Mouse (Mus musculus) small intestine, adult 2 months (tissue): ENCODE data around the gene Plrg1. TPM values are rescaled to one million over a fixed set of nuclear protein-coding genes. Genes with fewer than 3 reads are reported as not detected.

Experiments
- H3K27ac ChIP-seq: fragments of 200-500 bp; 2 replicates; pipeline ENCODE4 v1.5.1; 2012; ENCODE audit warnings: low read depth, low read length, control low read depth, inconsistent platforms; ENCODE audit not compliant: insufficient read depth
- H3K27me3 ChIP-seq: fragments of 200-500 bp; 2 replicates; pipeline ENCODE4 v1.6.1; 2012; ENCODE audit warnings: mild to moderate bottlenecking, moderate library complexity, low read length, inconsistent platforms; ENCODE audit not compliant: control insufficient read depth, insufficient read depth
- H3K36me3 ChIP-seq: fragments of 200-500 bp; 2 replicates; pipeline ENCODE4 v1.6.1; 2012; ENCODE audit warnings: mild to moderate bottlenecking, low read length, control low read depth, inconsistent platforms; ENCODE audit not compliant: control insufficient read depth, insufficient read depth
- H3K4me1 ChIP-seq: fragments of 200-500 bp; 2 replicates; pipeline ENCODE4 v1.6.1; 2012; ENCODE audit warnings: low read length, inconsistent platforms, mixed read lengths; ENCODE audit not compliant: control insufficient read depth, insufficient read depth, insufficient read length
- H3K4me3 ChIP-seq: fragments of 200-500 bp; 2 replicates; pipeline ENCODE4 v1.5.1; 2012; ENCODE audit warnings: low read depth, mild to moderate bottlenecking, control low read depth, inconsistent platforms, low read length, moderate library complexity
- CTCF ChIP-seq: fragments of 200-500 bp; IDR thresholded peaks from 2 replicates; pipeline ENCODE4 v1.5.1; 2012; ENCODE audit warnings: low read depth, mild to moderate bottlenecking, control low read depth, inconsistent platforms, low read length, moderate library complexity, mixed read lengths; ENCODE audit not compliant: insufficient replicate concordance, insufficient read length; ENCODE audit errors: extremely low read depth
- POLR2A ChIP-seq: fragments of 200-500 bp; IDR thresholded peaks from 2 replicates; pipeline ENCODE4 v1.6.1; 2012; ENCODE audit warnings: low read depth, mild to moderate bottlenecking, control low read depth, inconsistent platforms, low read length, moderate library complexity
- WGBS: fragments of 180-500 bp; shearing (Covaris S2); methylation state at CpG from one replicate; pipeline ENCODE4 v1.1.7; 2018; 5-methylcytosine and 5-hydroxymethylcytosine counted together
- polyA plus RNA-seq: library from polyadenylated mRNA; depleted of rRNA; stranded (reverse); fragments of >200 nt; gene quantifications from 2 replicates; pipeline ENCODE4 v1.2.3, GENCODE M21; 2012

Gene Plrg1
- polyA plus RNA-seq, 1 experiment, result 18.6 TPM

DNA sequence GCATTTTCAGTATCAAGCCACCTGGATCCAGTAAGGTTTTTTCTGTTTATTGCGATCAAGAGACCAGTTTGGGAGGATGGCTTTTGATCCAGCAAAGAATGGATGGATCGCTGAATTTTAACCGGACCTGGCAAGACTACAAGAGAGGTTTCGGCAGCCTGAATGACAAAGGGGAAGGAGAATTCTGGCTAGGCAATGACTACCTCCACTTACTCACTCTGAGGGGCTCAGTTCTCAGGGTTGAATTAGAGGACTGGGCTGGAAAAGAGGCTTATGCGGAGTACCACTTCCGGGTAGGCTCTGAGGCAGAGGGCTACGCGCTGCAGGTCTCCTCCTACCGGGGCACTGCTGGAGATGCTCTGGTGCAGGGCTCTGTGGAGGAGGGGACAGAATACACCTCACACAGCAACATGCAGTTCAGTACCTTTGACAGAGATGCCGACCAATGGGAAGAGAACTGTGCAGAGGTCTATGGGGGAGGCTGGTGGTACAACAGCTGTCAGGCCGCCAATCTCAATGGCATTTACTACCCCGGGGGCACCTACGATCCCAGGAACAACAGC lies 22.5 kb upstream of the Plrg1 start:
- 68% methylated on average over 13 of the region's 13 CpGs for WGBS
- no peaks in the 10 kb centered on the region for H3K36me3 ChIP-seq
- H3K4me1 ChIP-seq, result no peaks in the 10 kb centered on the region
- no peak for TF ChIP-seq POLR2A
- TF ChIP-seq CTCF, result no peak
- H3K27me3 ChIP-seq, result no peaks in the 10 kb centered on the region
- H3K4me3 ChIP-seq, result no peak overlapping the region
- H3K27ac ChIP-seq, result no peak overlapping the region

DNA sequence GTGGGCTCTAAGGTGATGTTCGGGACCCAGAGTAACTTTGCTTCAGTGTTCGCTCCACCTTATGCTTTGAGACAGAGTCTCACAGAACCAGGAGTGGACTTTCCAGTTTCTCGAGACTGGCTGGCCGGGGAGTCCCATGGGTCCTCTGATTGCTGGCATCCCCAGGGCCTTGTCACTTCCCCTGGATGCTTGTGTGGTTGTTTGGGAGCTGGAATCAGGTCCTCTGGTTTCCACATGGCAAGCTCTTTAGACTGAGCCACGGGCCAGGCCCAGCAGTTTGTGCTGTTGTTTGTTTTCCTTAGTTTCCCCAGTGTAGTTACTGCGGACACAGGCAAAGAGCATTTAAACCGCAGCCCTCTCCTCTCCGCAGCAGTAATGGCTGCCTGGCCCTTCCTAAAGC lies 21.5 kb upstream of the Plrg1 start:
- H3K4me3 ChIP-seq, result no peak overlapping the region
- H3K27ac ChIP-seq, result no peak overlapping the region
- TF ChIP-seq POLR2A (no peak), CTCF (no peak)
- WGBS, result 79% methylated on average over 8 of the region's 8 CpGs
- no peaks in the 10 kb centered on the region for H3K4me1 ChIP-seq
- no peaks in the 10 kb centered on the region for H3K36me3 ChIP-seq
- no peaks in the 10 kb centered on the region for H3K27me3 ChIP-seq

- Histone ChIP-seq H3K36me3 (no peaks in the 10 kb centered on the region), H3K4me1 (no peaks in the 10 kb centered on the region), H3K4me3 (no peak overlapping the region), H3K27me3 (no peaks in the 10 kb centered on the region; the same call in 1 of the 2 replicates), H3K27ac (no peak overlapping the region)
- no peak for TF ChIP-seq POLR2A
- TF ChIP-seq CTCF, result no peak
- WGBS, result 62% methylated on average over 2 of the region's 2 CpGs
Measured at GRCm38 (mm10) chr3:83038865-83039264, 16.5 kb upstream of the Plrg1 start.

- WGBS, result 42% methylated on average over 4 of the region's 4 CpGs
- Histone ChIP-seq H3K4me1 (no peaks in the 10 kb centered on the region), H3K36me3 (no peaks in the 10 kb centered on the region), H3K27ac (no peak overlapping the region), H3K27me3 (no peaks in the 10 kb centered on the region; the same call in 1 of the 2 replicates), H3K4me3 (no peak overlapping the region)
- TF ChIP-seq CTCF (no peak), POLR2A (no peak)
Measured at GRCm38 (mm10) chr3:83039666-83040065, 15.7 kb upstream of the Plrg1 start.

DNA sequence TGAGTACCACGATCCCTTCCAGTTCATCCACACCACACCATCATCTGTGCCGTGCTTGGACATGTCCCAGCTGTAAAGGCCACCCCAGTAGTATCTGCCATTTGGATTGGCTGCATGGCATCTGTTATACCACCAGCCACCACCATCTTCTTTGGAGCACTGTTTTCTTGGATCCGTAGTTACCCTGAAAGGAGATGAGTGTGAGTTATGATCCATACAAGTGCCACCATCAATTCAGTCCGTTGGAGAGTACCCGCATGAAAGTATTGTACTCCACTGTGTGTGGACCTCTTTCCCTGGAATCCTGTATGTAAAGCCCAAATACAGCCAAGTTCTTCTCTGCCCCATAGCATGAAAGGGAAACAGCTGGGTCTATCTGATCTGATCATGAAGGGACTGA lies 12.9 kb upstream of the Plrg1 start:
- Histone ChIP-seq H3K36me3 (no peaks in the 10 kb centered on the region), H3K27ac (no peak overlapping the region), H3K4me3 (no peak overlapping the region), H3K4me1 (no peaks in the 10 kb centered on the region), H3K27me3 (no peaks in the 10 kb centered on the region; the same call in 1 of the 2 replicates)
- TF ChIP-seq CTCF (no peak), POLR2A (no peak)
- 88% methylated on average over 5 of the region's 5 CpGs for WGBS

GRCm38 (mm10) chr3:83046649-83047048 lies 8.7 kb upstream of the Plrg1 start:
- Histone ChIP-seq H3K27ac (no peak overlapping the region), H3K27me3 (no peaks in the 10 kb centered on the region; the same call in 1 of the 2 replicates), H3K4me1 (no peaks in the 10 kb centered on the region), H3K4me3 (no peak overlapping the region), H3K36me3 (no peaks in the 10 kb centered on the region)
- no peak for TF ChIP-seq CTCF
- TF ChIP-seq POLR2A, result no peak
- 83% methylated on average over 11 of the region's 11 CpGs for WGBS

DNA sequence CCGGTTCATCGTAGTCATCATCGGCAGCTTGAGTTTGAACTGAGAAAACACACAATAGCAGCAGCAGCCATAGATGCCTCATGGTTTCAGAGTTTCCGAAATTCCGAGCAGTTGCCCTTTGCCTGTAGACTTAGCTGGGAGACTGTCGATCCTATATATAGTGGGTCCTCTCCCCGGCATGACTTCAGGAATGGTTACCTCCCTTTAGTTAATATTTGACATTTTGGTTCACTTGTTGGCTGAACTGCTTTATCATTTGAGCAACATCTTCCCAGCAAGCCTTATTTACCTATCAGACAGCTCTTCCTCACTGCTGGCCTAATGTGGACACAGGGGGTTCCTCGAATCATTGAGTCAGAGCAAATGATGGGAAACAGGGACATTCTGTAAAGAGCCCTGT lies 5.6 kb upstream of the Plrg1 start, which contains the start of gene Fgb:
TSS of gene Fgb (minus strand) at position 184 of the 400 bp plus-strand sequence.
- no peaks in the 10 kb centered on the region for H3K36me3 ChIP-seq
- no peak within 1 kb of the TSS for H3K27ac ChIP-seq
- H3K4me1 ChIP-seq, result no peaks in the 10 kb centered on the region; the same call in 1 of the 2 replicates
- no peak within 1 kb of the TSS for H3K4me3 ChIP-seq
- no peaks in the 10 kb centered on the region; the same call in 1 of the 2 replicates for H3K27me3 ChIP-seq
- TF ChIP-seq CTCF (no peak), POLR2A (no peak)
- WGBS, result 52% methylated on average over 8 of the region's 8 CpGs

- no peak overlapping the region for H3K27ac ChIP-seq
- TF ChIP-seq CTCF (no peak), POLR2A (no peak)
Measured at GRCm38 (mm10) chr3:83050661-83051060, 4.7 kb upstream of the Plrg1 start.

More at GRCm38 (mm10) chr3:83050661-83051060, 4.7 kb upstream of the Plrg1 start:
- Histone ChIP-seq H3K4me1 (no peaks in the 10 kb centered on the region; the same call in 1 of the 2 replicates), H3K27me3 (no peaks in the 10 kb centered on the region; the same call in 1 of the 2 replicates), H3K4me3 (no peak overlapping the region), H3K36me3 (no peaks in the 10 kb centered on the region)
- 52% methylated on average over 5 of the region's 5 CpGs for WGBS
